Mouse (Mus musculus) limb, embryonic 14.5 days (tissue): ENCODE results near the gene Macrod2. TPM values are rescaled to one million over a fixed set of nuclear protein-coding genes. Genes with fewer than 3 reads are reported as not detected.

Experiments used
- ATAC-seq: fragments of 200-750 bp; cut with Nextera tagmentation; 2 replicates; pipeline ENCODE4 v1.8.0; 2017; ENCODE audit warnings: low read depth, moderate number of reproducible peaks, moderate TSS enrichment; ENCODE audit not compliant: low FRiP score
- DNase-seq: peaks from one replicate; pipeline ENCODE4 v3.0.0-alpha.2; 2015; ENCODE audit warnings: low spot score
- H3K27ac ChIP-seq: fragments of 300-500 bp; sonication (generic); replicated peaks from 2 replicates; pipeline ENCODE4 v1.5.1; 2014; ENCODE audit warnings: low read depth, mild to moderate bottlenecking, low read length, moderate library complexity, mixed read lengths
- H3K27me3 ChIP-seq: fragments of 300-500 bp; sonication (generic); 2 replicates; pipeline ENCODE4 v1.6.1; 2014; ENCODE audit warnings: low read length, mixed read lengths; ENCODE audit not compliant: control insufficient read depth, insufficient read depth
- H3K36me3 ChIP-seq: fragments of 300-500 bp; sonication (generic); 2 replicates; pipeline ENCODE4 v1.6.1; 2014; ENCODE audit warnings: mild to moderate bottlenecking, low read length, moderate library complexity, mixed read lengths; ENCODE audit not compliant: control insufficient read depth, insufficient read depth
- H3K4me1 ChIP-seq: fragments of 300-500 bp; sonication (generic); 2 replicates; pipeline ENCODE4 v1.6.1; 2014; ENCODE audit warnings: antibody characterized with exemption, low read length, mixed read lengths; ENCODE audit not compliant: control insufficient read depth, insufficient read depth
- H3K4me2 ChIP-seq: fragments of 300-500 bp; sonication (generic); replicated peaks from 2 replicates; pipeline ENCODE4 v1.6.1; 2014; ENCODE audit warnings: low read depth, mild to moderate bottlenecking, low read length, moderate library complexity; ENCODE audit not compliant: severe bottlenecking
- H3K4me3 ChIP-seq: fragments of 300-500 bp; sonication (generic); replicated peaks from 2 replicates; pipeline ENCODE4 v1.5.1; 2014; ENCODE audit warnings: low read length
- H3K9ac ChIP-seq: fragments of 300-500 bp; sonication (generic); 2 replicates; pipeline ENCODE4 v1.6.1; 2014; ENCODE audit warnings: mild to moderate bottlenecking, low read depth, low read length, moderate library complexity; ENCODE audit not compliant: severe bottlenecking
- H3K9me3 ChIP-seq: fragments of 300-500 bp; sonication (generic); 2 replicates; pipeline ENCODE4 v1.6.1; 2016; ENCODE audit warnings: low read length; ENCODE audit not compliant: control insufficient read depth
- POLR2A ChIP-seq: fragments of 200-500 bp; IDR thresholded peaks from 2 replicates; pipeline ENCODE4 v1.8.0; 2012; ENCODE audit warnings: inconsistent platforms, mild to moderate bottlenecking, moderate library complexity, borderline replicate concordance; ENCODE audit not compliant: insufficient read depth, insufficient read length; ENCODE audit errors: extremely low read depth
- WGBS: fragments of 180-500 bp; shearing (Covaris S2); extraction: QIAGEN DNeasy Blood & Tissue Kit; methylation state at CpG from one replicate; pipeline ENCODE4 v1.1.7; 2014; 5-methylcytosine and 5-hydroxymethylcytosine counted together
- polyA plus RNA-seq, 2 experiments: library from polyadenylated mRNA; depleted of rRNA in 1 of 2; stranded (reverse) in 1 of 2; unstranded in 1 of 2; fragments of >200 nt; fragmentation: Nextera tagmentation in 1 of 2; extraction: Ambion mirVana in 1 of 2; gene quantifications; 2 replicates each; pipeline versions ENCODE4 v1.2.1 to v1.2.3; 2012 to 2014

The Macrod2 gene
- polyA plus RNA-seq, 2 experiments = 8.5 to 24.5 TPM

DNA sequence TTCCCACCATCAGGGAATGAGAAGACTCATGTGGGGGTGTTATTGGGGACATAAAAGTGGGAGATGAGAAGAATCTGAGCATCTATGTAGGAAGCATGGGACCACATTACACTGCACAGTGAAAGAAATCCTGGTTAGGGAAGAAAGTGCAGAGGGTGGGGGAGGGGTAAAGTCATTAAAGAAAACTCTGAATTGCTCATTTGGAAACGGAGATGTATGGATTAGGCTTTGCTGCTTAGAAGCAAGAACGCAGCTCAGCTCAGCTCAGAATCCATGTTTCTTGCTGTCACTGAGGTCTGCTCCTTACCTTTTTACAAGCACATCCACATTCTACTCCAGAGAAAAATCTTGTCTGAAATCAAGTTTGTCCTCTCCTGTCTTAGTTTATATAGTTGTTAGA, 444.3 kb downstream of the Macrod2 start:
- DNase-seq (no peak), ATAC-seq (no peak)
- Histone ChIP-seq H3K4me2 (no peak overlapping the region), H3K4me1 (0 out of 2 replicates have a peak, but pooled peaks cover 3% of the 10 kb centered on the region), H3K36me3 (no peaks in the 10 kb centered on the region), H3K27me3 (no peaks in the 10 kb centered on the region), H3K9me3 (no peaks in the 10 kb centered on the region), H3K4me3 (no peak overlapping the region), H3K27ac (no peak overlapping the region), H3K9ac (no peak overlapping the region)
- 15% methylated on average over 2 of the region's 2 CpGs for WGBS
- no peak for TF ChIP-seq POLR2A

DNA sequence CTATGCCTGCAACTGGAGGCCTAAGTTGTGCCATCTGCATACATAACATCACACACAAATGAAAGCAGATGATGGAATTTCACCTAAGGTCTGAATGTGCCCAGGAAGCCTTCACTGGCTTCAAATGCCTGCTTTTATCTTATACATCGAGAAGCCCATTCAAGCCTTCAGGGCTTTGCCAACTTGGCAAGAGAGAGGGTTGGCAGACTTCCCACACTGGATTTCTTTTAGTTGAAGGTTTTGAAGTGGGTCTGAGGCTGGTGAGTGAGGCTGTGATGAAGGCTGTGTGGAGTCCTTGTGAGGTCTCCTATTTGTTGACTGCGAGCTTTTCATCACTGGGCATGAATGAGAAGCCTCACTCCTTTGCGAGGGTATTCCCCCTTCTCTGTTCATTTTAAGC, 444.8 kb downstream of the Macrod2 start:
- H3K4me1 ChIP-seq = 0 out of 2 replicates have a peak, but pooled peaks cover 3% of the 10 kb centered on the region
- no peak overlapping the region for H3K9ac ChIP-seq
- ATAC-seq (no peak), DNase-seq (peak; percentile 86)
- 44% methylated on average over 3 of the region's 3 CpGs for WGBS
- H3K27ac ChIP-seq = no peak overlapping the region
- H3K36me3 ChIP-seq = no peaks in the 10 kb centered on the region
- H3K4me3 ChIP-seq = no peak overlapping the region
- H3K27me3 ChIP-seq = no peaks in the 10 kb centered on the region
- H3K9me3 ChIP-seq = no peaks in the 10 kb centered on the region
- no peak for TF ChIP-seq POLR2A
- no peak overlapping the region for H3K4me2 ChIP-seq

- Histone ChIP-seq H3K9ac (no peak overlapping the region), H3K27ac (no peak overlapping the region), H3K4me3 (no peak overlapping the region), H3K36me3 (no peaks in the 10 kb centered on the region), H3K4me2 (no peak overlapping the region), H3K4me1 (0 out of 2 replicates have a peak, but pooled peaks cover 3% of the 10 kb centered on the region), H3K27me3 (no peaks in the 10 kb centered on the region), H3K9me3 (no peaks in the 10 kb centered on the region)
- no peak for TF ChIP-seq POLR2A
- no peak for DNase-seq
- WGBS = 83% methylated on average over 5 of the region's 5 CpGs
- no peak for ATAC-seq
Measured at GRCm38 (mm10) chr2:140844030-140844429, 448.9 kb downstream of the Macrod2 start.

GRCm38 (mm10) chr2:140847817-140848428, 452.8 kb downstream of the Macrod2 start:
- H3K27me3 ChIP-seq = no peaks in the 10 kb centered on the region
- no peak overlapping the region for H3K9ac ChIP-seq
- no peaks in the 10 kb centered on the region for H3K4me1 ChIP-seq
- 90% methylated on average over 5 of the region's 5 CpGs for WGBS
- H3K9me3 ChIP-seq = no peaks in the 10 kb centered on the region
- no peak overlapping the region for H3K27ac ChIP-seq
- no peak overlapping the region for H3K4me3 ChIP-seq
- DNase-seq (no peak), ATAC-seq (no peak)
- TF ChIP-seq POLR2A = no peak
- H3K4me2 ChIP-seq = no peak overlapping the region
- no peaks in the 10 kb centered on the region for H3K36me3 ChIP-seq

DNA sequence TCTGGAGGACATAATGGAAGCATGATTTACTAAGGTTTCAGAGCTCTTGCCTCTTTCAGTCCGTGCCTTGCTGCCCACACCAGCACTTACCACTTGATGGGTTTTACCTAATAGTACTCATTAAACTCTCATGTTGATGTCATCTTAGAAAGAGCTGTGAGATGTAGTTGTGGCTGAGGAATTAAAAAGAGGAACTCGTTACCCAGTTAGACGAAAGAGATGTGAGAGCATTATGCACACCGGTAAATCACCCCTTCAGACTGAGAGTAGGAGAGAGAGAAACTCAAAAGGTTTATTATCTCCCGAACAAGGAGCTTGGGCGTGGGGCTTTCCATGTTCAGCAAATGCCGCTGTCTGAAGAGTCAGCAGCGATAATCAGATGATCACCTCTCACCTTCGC, 458.4 kb downstream of the Macrod2 start:
- TF ChIP-seq POLR2A = no peak
- Histone ChIP-seq H3K27me3 (no peaks in the 10 kb centered on the region), H3K9ac (no peak overlapping the region), H3K27ac (no peak overlapping the region), H3K36me3 (no peaks in the 10 kb centered on the region), H3K4me2 (no peak overlapping the region), H3K9me3 (no peaks in the 10 kb centered on the region), H3K4me1 (no peaks in the 10 kb centered on the region), H3K4me3 (no peak overlapping the region)
- DNase-seq = no peak
- ATAC-seq = no peak
- 71% methylated on average over 9 of the region's 9 CpGs for WGBS
